Mouse (Mus musculus) layer of hippocampus, adult 11-12 months (tissue): Measurements from ENCODE around the gene Ythdf1.

Source experiments
- DNase-seq: peaks from one replicate; pipeline ENCODE4 v3.0.0; 2022; ENCODE audit warnings: low spot score

Gene Ythdf1

GRCm38 (mm10) chr2:180920810-180921400, at the start of gene Ythdf1:
Gene Ythdf1 (minus strand): TSS chr2:180920949.
- DNase-seq: peak; percentile 96

GRCm38 (mm10) chr2:180967010-180967763, 46.4 kb upstream of the Ythdf1 start, which contains the start of gene Arfgap1:
Gene Arfgap1 (plus strand): TSS chr2:180967225.
- DNase-seq: peak; percentile 92

- DNase-seq: peak; percentile 36
These were observed 45.5 kb upstream of the Ythdf1 start for GRCm38 (mm10) chr2:180966092-180966882.

GRCm38 (mm10) chr2:180963956-180964355, 43.2 kb upstream of the Ythdf1 start:
- DNase-seq: peak; percentile 83

- DNase-seq: no peak
These were observed 42.0 kb upstream of the Ythdf1 start for GRCm38 (mm10) chr2:180962616-180963308.

- no peak for DNase-seq
These were observed 39.4 kb upstream of the Ythdf1 start for GRCm38 (mm10) chr2:180960187-180960586.

- no peak for DNase-seq
These were observed 38.9 kb upstream of the Ythdf1 start for GRCm38 (mm10) chr2:180959605-180960004.

GRCm38 (mm10) chr2:180954061-180955047, 33.6 kb upstream of the Ythdf1 start, which contains the start of gene Nkain4:
Gene Nkain4 (minus strand): TSS chr2:180954699.
- DNase-seq: peak; percentile 38

- no peak for DNase-seq
These were observed 32.9 kb upstream of the Ythdf1 start for GRCm38 (mm10) chr2:180953638-180954037.

- DNase-seq: peak; percentile 37
These were observed 32.0 kb upstream of the Ythdf1 start for GRCm38 (mm10) chr2:180952731-180953171.

- DNase-seq: no peak
These were observed 29.2 kb upstream of the Ythdf1 start for GRCm38 (mm10) chr2:180949947-180950346.

- peak; percentile 69 for DNase-seq
These were observed 21.1 kb upstream of the Ythdf1 start for GRCm38 (mm10) chr2:180941869-180942268.

GRCm38 (mm10) chr2:180940187-180940586, 19.4 kb upstream of the Ythdf1 start:
- DNase-seq: no peak

- no peak for DNase-seq
These were observed 11.7 kb upstream of the Ythdf1 start for GRCm38 (mm10) chr2:180932418-180932817.

- DNase-seq: no peak
These were observed 8.0 kb upstream of the Ythdf1 start, which contains the start of gene Birc7 for GRCm38 (mm10) chr2:180928723-180929122. Gene Birc7 (plus strand): TSS chr2:180929023.

GRCm38 (mm10) chr2:180925176-180925575, 4.4 kb upstream of the Ythdf1 start:
- DNase-seq: peak; percentile 81

- no peak for DNase-seq
These were observed 2.0 kb upstream of the Ythdf1 start for GRCm38 (mm10) chr2:180922739-180923138.

GRCm38 (mm10) chr2:180919913-180920809, 588 bp downstream of the Ythdf1 start:
- peak; percentile 26 for DNase-seq

GRCm38 (mm10) chr2:180915886-180916433, 4.8 kb downstream of the Ythdf1 start:
- DNase-seq: no peak
